Mouse (Mus musculus) hindbrain, embryonic 10.5 days (tissue): Measurements from ENCODE around the gene Rnf8. TPM values are rescaled to one million over a fixed set of nuclear protein-coding genes. Genes with fewer than 3 reads are reported as not detected.
"Not testable (repeated sequence)": the region's sequence is repeated elsewhere in the genome, so short reads cannot be mapped to it uniquely, and the experiment has no call there.

Source experiments
- DNase-seq: peaks from one replicate; pipeline ENCODE4 v3.0.0-alpha.2; 2017; ENCODE audit warnings: low spot score
- H3K27ac ChIP-seq: fragments of 300-500 bp; sonication (generic); 2 replicates; pipeline ENCODE4 v1.5.1; 2016; ENCODE audit warnings: mild to moderate bottlenecking, moderate library complexity
- H3K27me3 ChIP-seq: fragments of 300-500 bp; sonication (generic); 2 replicates; pipeline ENCODE4 v1.6.1; 2016; ENCODE audit warnings: mild to moderate bottlenecking; ENCODE audit not compliant: poor library complexity, insufficient read depth, severe bottlenecking
- H3K36me3 ChIP-seq: fragments of 300-500 bp; sonication (generic); 2 replicates; pipeline ENCODE4 v1.6.1; 2016; ENCODE audit warnings: mild to moderate bottlenecking, moderate library complexity
- H3K4me1 ChIP-seq: fragments of 300-500 bp; sonication (generic); replicated peaks from 2 replicates; pipeline ENCODE4 v1.6.1; 2016; ENCODE audit warnings: mild to moderate bottlenecking
- H3K4me3 ChIP-seq: fragments of 300-500 bp; sonication (generic); 2 replicates; pipeline ENCODE4 v1.5.1; 2016; ENCODE audit warnings: mild to moderate bottlenecking, moderate library complexity
- H3K9me3 ChIP-seq: fragments of 300-500 bp; sonication (generic); 2 replicates; pipeline ENCODE4 v1.6.1; 2016; ENCODE audit warnings: mild to moderate bottlenecking, moderate library complexity
- WGBS: fragments of 180-500 bp; shearing (Covaris S2); methylation state at CpG from one replicate; pipeline ENCODE4 v1.1.7; 2016; 5-methylcytosine and 5-hydroxymethylcytosine counted together
- polyA plus RNA-seq: library from polyadenylated mRNA; unstranded; fragments of >200 nt; fragmentation: Nextera tagmentation; extraction: Ambion mirVana; gene quantifications from 2 replicates; pipeline ENCODE4 v1.2.1, GENCODE M21; 2016

Rnf8 gene
- polyA plus RNA-seq, 1 experiment from 2014 or later = 107 TPM

DNA sequence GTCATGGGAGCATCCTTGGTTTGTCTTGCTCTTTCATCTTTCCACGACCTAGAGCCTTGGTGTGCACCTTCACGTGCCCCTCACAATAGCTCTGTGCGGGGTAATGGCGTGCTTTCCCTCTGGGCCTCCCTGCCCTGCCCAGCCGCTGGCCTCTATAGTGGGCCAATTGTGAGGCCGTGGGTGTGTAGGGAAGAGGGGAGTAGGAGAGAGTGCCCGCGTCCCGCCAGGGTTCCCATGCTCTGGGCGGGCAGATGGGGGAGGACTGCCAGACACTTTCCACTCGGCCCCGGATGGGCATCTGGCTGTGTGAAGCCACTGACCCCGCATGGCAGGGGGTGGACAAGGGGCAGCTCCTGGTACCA is 17.8 kb upstream of the Rnf8 start:
- peaks cover 79% of the 10 kb centered on the region for H3K36me3 ChIP-seq
- peaks cover 29% of the 10 kb centered on the region for H3K4me1 ChIP-seq
- no peaks in the 10 kb centered on the region for H3K9me3 ChIP-seq
- H3K4me3 ChIP-seq = no peak overlapping the region
- no peak for DNase-seq
- WGBS = 73% methylated on average over 13 of the region's 13 CpGs
- H3K27ac ChIP-seq = peak overlapping the region; percentile 79
- H3K27me3 ChIP-seq = no peaks in the 10 kb centered on the region

DNA sequence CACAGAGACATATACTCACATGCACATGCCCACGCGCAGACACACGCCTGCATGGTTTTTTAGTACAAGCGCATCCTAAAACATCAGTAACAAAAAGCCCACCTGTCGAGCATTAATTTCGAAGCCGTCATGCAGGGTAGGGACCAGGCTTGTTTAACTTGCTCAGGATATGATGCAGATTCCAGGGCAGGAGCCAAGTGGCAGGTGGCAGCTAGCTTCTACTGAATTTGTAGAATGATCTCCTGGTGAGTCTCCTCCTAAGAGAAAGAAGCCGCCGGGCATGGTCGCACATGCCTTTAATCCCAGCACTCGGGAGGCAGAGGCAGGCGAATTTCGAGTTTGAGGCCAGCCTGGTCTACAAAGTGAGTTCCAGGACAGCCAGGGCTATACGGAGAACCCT is 15.5 kb upstream of the Rnf8 start:
- 92% methylated on average over 14 of the region's 14 CpGs for WGBS
- Histone ChIP-seq H3K9me3 (no peaks in the 10 kb centered on the region), H3K4me1 (peaks cover 29% of the 10 kb centered on the region), H3K27me3 (no peaks in the 10 kb centered on the region), H3K27ac (no peak overlapping the region), H3K4me3 (no peak overlapping the region), H3K36me3 (peaks cover 88% of the 10 kb centered on the region)
- no peak for DNase-seq

DNA sequence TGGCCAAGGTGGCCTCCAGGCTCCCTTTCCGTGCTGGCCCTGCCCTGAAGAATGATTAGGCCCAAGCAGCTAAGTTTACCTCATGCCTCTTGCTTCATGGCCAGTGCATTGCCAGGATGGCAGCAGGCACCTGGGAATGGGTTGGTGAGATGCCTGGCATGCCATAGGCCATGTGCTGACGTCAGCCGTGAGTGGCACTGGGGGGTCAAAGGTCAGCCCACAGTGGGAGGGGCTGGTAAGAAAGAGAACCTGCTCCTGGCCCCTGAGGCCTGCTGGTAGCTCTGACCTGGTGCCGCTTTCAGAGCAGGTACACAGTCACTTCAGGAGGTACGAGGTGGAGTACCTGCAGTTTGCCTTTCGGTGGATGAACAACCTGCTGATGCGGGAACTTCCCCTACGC is 15.1 kb upstream of the Rnf8 start:
- H3K4me3 ChIP-seq = no peak overlapping the region
- H3K27me3 ChIP-seq = no peaks in the 10 kb centered on the region
- no peaks in the 10 kb centered on the region for H3K9me3 ChIP-seq
- no peak for DNase-seq
- H3K4me1 ChIP-seq = peaks cover 29% of the 10 kb centered on the region
- 84% methylated on average over 8 of the region's 8 CpGs for WGBS
- no peak overlapping the region for H3K27ac ChIP-seq
- peaks cover 86% of the 10 kb centered on the region for H3K36me3 ChIP-seq

DNA sequence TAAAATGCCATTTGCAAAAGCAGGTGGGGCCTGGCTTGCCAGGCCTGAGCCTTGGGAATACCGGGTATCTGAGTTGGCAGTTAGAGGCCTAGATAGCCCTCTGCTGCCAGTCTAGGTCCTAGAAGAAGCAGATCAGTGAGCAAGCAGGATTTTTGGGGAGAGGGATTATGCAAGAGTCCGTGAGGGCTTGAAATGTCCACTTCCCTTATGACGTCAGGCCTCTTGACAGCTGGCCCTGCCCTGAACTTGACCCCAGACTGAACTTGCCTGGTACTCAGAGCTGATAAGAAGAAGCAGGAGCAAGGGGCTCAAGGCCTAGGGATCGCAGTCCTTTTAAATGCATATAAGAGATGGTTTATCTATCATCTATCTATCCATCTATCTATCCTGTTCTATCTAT is 13.2 kb upstream of the Rnf8 start:
- WGBS = 90% methylated on average over 4 of the region's 4 CpGs

DNA sequence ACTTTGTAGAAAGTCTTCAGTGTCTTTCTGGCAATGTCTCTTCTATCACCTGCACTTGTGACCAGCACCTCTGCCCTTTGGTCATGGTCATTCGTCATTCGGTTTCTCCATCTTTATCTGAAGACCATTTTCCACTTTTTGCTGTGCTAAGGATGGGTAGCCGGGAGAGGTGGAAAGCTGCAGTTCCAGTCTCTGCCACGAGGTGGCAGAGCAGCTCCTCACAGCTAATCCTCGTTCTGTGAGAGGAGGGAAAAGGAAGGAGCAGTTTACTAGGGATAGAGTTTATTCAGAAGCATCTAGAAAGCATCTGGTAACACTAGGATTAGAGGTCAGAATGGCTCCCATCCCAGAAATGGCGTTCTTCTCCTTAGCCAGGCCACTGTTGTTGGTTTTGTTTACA is 11.3 kb upstream of the Rnf8 start:
- 32% methylated on average over 6 of the region's 6 CpGs for WGBS

More for the DNA sequence above, 13.2 kb upstream of the Rnf8 start:
- H3K27ac ChIP-seq = no peak overlapping the region
- H3K4me3 ChIP-seq = no peak overlapping the region
- H3K9me3 ChIP-seq = no peaks in the 10 kb centered on the region
- H3K36me3 ChIP-seq = peaks cover 84% of the 10 kb centered on the region
- H3K4me1 ChIP-seq = peaks cover 20% of the 10 kb centered on the region
- no peak for DNase-seq
- no peaks in the 10 kb centered on the region for H3K27me3 ChIP-seq

DNA sequence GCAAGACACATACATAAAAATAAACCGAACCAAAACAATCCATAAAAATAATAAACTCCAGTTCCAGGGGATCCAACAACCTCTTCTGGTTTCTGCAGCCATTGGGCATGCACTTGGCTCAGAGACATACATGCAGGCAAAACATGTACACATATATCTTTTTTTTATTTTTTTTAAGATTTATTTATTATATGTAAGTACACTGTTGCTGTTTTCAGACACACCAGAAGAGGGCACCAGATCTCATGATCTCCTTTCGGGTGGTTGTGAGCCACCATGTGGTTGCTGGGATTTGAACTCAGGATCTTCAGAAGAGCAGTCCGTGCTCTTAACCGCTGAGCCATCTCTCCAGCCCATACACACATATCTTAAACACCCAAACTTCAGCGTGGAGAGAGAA is 1.1 kb upstream of the Rnf8 start:
- not testable (repeated sequence) for H3K27ac ChIP-seq, DNase-seq, H3K27me3 ChIP-seq, H3K4me3 ChIP-seq, H3K9me3 ChIP-seq
- 89% methylated on average over 5 of the region's 5 CpGs for WGBS
- Histone ChIP-seq H3K4me1 (peaks cover 31% of the 10 kb centered on the region), H3K36me3 (peaks cover 22% of the 10 kb centered on the region)

More for the DNA sequence above, 11.3 kb upstream of the Rnf8 start:
- H3K9me3 ChIP-seq = no peaks in the 10 kb centered on the region
- DNase-seq = peak; percentile 77
- peaks cover 84% of the 10 kb centered on the region for H3K36me3 ChIP-seq
- H3K27me3 ChIP-seq = no peaks in the 10 kb centered on the region
- 0 out of 2 replicates have a peak, but pooled peaks cover 5% of the 10 kb centered on the region for H3K4me1 ChIP-seq
- no peak overlapping the region for H3K4me3 ChIP-seq
- no peak overlapping the region for H3K27ac ChIP-seq

DNA sequence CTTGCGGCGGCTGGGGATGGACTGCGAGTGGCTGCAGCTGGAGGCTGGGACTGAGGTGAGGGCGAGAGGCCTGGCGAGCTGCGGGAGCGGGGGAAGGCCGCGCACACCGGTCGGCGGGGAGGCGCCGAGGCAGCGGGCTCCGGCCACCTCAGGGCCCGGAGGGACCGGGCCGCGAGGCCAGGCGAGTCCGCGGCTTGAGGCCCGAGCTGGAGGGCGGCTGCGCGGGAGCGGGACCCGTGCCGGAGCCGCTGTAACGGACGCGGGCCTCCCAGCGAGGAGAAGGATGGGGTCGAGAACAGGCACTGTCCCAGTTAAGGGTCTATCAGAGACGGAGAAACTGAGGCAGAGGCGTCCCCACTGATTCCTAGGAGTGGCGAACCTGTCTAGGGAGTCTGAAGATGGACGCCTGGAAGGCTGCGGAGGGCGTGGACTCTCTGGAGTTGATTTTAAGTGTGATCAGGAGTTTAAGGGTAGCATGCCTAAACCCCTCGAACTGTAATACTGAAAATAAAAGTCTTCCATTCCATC is 498 bp downstream of the Rnf8 start:
- Histone ChIP-seq H3K9me3 (no peaks in the 10 kb centered on the region), H3K4me3 (peak overlapping the region; percentile 99), H3K4me1 (peaks cover 31% of the 10 kb centered on the region), H3K27me3 (no peaks in the 10 kb centered on the region), H3K27ac (peak overlapping the region; percentile 99), H3K36me3 (peaks cover 34% of the 10 kb centered on the region)
- under 1% methylated on average over 43 of the region's 43 CpGs for WGBS
- no peak for DNase-seq

DNA sequence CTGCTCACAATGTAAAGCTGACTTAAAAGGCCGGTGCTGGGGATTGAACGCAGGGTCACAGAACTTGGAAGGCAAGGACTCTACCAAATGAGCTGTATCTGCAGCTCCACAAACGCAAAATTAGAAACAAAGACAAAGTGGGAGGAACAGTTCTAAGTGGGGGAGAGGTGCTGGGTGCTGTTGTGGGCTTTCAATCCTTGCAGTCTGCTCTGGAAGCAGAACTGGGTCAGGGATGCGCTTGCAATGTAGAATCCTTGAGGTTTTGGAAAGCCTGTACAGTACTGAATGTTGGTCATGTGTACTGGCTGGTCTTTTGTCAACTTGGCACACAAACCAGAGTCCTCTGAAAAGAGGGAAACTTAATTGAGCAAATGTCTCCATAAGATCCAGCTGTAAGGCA is 1.0 kb downstream of the Rnf8 start:
- no peaks in the 10 kb centered on the region for H3K27me3 ChIP-seq
- no peak for DNase-seq
- peak overlapping the region; percentile 99 for H3K27ac ChIP-seq

DNA sequence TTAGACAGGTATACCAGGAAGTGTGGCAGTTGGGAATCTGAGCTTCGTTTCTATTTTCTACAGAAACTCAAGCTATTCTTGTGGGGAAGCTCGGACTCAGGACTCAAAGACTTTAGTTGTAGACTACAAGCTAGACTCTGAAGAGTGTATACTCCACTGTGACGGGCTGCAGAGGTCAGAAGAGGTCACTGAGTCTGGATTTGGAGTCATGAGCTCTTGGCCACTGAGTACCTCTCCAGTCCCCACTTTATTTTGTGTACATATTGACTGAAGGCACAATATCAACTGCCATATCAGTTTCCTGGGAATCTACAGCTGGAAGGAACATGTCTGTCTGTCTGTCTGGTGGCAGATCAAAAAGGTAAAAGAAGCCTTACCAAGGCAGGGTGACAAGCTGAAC is 4.6 kb downstream of the Rnf8 start:
- H3K27me3 ChIP-seq = no peaks in the 10 kb centered on the region
- H3K9me3 ChIP-seq = no peaks in the 10 kb centered on the region
- DNase-seq = no peak
- H3K4me3 ChIP-seq = no peak overlapping the region
- WGBS = 90% methylated on average over 3 of the region's 3 CpGs
- H3K27ac ChIP-seq = no peak overlapping the region
- peaks cover 76% of the 10 kb centered on the region for H3K36me3 ChIP-seq
- peaks cover 25% of the 10 kb centered on the region for H3K4me1 ChIP-seq

More for the DNA sequence above, 1.0 kb downstream of the Rnf8 start:
- H3K4me3 ChIP-seq = peak overlapping the region; percentile 99
- H3K9me3 ChIP-seq = no peaks in the 10 kb centered on the region
- 12% methylated on average over 4 of the region's 4 CpGs for WGBS
- peaks cover 39% of the 10 kb centered on the region for H3K36me3 ChIP-seq
- peaks cover 31% of the 10 kb centered on the region for H3K4me1 ChIP-seq

DNA sequence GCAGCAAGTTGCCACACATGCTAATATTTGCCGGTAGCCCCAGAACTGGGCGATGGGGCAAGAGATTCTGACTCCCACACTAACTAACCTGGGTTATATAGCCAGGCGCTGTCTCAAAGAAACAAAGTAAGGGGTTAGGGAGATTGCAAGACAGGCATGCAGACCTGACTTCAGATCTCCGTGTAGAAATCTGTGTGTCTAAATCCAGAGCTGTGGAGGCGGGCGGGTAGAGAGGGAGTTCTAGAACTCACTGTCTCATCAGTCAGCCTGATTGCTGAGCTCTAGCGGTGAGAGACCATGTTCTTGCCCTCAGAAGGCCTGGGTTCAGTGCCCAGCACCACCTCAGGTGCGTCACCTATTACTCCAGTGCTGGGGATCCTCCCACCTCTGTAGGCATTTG is 8.9 kb downstream of the Rnf8 start:
- no peak overlapping the region for H3K27ac ChIP-seq
- H3K4me3 ChIP-seq = no peak overlapping the region
- H3K27me3 ChIP-seq = no peaks in the 10 kb centered on the region
- WGBS = 98% methylated on average over 8 of the region's 8 CpGs
- H3K9me3 ChIP-seq = no peaks in the 10 kb centered on the region
- 0 out of 2 replicates have a peak, but pooled peaks cover 4% of the 10 kb centered on the region for H3K4me1 ChIP-seq
- H3K36me3 ChIP-seq = peaks cover 100% of the 10 kb centered on the region
- DNase-seq = no peak

DNA sequence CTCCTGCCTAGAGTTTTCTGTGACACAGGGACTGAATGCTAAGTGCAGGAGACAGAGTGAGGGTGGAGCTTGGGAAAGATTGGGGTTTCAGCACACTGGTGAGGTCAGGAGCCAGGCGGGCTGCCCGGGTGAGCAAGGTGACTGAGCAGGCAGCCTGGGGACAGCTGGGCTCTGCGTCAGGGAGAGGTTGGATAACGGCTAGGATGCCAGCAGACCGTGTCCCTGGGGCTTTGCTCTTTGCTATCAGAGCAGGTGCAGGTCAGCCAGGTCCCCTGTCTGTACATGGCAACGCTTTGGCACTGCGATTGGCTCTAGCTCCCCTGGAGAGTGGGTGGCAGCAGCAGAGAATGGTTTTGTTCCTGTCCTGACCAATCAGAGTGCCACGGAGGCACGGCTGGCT is 12.7 kb downstream of the Rnf8 start:
- no peak for DNase-seq
- Histone ChIP-seq H3K27me3 (no peaks in the 10 kb centered on the region), H3K9me3 (no peaks in the 10 kb centered on the region), H3K4me3 (no peak overlapping the region), H3K4me1 (0 out of 2 replicates have a peak, but pooled peaks cover 4% of the 10 kb centered on the region), H3K36me3 (peaks cover 98% of the 10 kb centered on the region), H3K27ac (no peak overlapping the region)
- WGBS = 91% methylated on average over 9 of the region's 9 CpGs

DNA sequence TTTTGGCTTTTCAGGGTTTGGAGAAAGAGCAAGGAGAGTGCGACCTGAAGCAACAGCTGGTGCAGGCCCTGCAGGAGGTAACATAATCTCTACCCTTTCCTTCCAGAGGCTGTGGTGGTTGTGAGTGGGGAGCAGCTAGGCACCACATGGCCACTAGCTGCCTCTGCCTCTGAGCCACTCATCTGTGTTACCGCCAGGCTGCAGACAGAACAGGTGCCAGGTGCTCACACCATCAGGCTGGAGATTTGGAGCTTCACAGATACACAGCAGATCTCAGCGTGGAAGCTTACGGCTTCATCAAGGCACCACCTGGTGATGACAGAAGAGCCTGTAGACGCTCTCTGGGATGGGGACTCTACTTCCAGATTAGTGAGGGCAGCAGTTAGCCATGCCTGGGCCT is 14.4 kb downstream of the Rnf8 start:
- no peak overlapping the region for H3K4me3 ChIP-seq
- no peak for DNase-seq
- no peaks in the 10 kb centered on the region for H3K9me3 ChIP-seq
- WGBS = 89% methylated on average over 5 of the region's 5 CpGs
- H3K36me3 ChIP-seq = peaks cover 98% of the 10 kb centered on the region
- H3K27ac ChIP-seq = no peak overlapping the region
- 0 out of 2 replicates have a peak, but pooled peaks cover 4% of the 10 kb centered on the region for H3K4me1 ChIP-seq
- no peaks in the 10 kb centered on the region for H3K27me3 ChIP-seq

DNA sequence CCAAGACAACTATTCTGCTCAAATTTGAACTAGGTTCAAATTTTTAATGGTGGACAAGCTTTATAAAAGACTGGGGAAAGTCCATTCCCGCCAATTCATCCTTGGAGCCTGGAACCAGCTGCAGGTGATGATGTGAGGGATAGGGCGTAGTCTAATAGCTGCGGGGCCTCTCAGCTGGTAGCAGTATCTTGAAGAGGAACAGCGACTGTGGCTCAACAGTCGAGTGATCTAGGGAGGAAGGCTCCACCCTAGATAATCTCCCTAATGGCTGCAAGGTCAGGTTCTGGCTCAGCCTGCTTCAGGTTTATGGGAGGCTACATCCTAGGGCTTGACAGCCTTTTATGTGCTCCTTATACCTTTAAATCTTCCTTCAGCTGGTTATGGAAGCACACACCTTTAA is 15.0 kb downstream of the Rnf8 start:
- 92% methylated on average over 5 of the region's 5 CpGs for WGBS
- Histone ChIP-seq H3K4me1 (0 out of 2 replicates have a peak, but pooled peaks cover 4% of the 10 kb centered on the region), H3K27me3 (no peaks in the 10 kb centered on the region), H3K27ac (no peak overlapping the region), H3K36me3 (peaks cover 98% of the 10 kb centered on the region), H3K4me3 (no peak overlapping the region), H3K9me3 (no peaks in the 10 kb centered on the region)
- DNase-seq = no peak

DNA sequence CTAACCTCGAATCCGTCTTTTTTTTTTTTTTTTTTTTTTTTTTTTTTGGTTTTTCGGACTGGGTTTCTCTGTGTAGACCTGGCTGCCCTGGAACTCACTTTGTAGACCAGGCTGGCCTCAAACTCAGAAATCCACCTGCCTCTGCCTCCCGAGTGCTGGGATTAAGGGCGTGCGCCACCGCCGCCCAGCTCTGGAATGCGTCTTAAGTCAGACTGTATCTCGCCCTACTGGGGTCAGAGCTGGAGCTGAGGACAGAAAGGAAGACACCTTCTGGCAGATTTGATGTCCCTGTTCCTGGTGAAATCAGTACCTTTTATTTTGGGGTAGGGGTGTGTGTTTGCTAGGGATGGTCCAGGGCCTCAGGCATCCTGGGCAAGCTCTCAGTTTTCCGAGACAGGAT is 17.7 kb downstream of the Rnf8 start:
- H3K27me3 ChIP-seq = no peaks in the 10 kb centered on the region
- WGBS = 93% methylated on average over 11 of the region's 11 CpGs
- H3K4me1 ChIP-seq = 0 out of 2 replicates have a peak, but pooled peaks cover 1% of the 10 kb centered on the region
- peaks cover 98% of the 10 kb centered on the region for H3K36me3 ChIP-seq
- no peak overlapping the region for H3K4me3 ChIP-seq
- H3K27ac ChIP-seq = no peak overlapping the region
- no peaks in the 10 kb centered on the region for H3K9me3 ChIP-seq
- no peak for DNase-seq
